Mouse (Mus musculus) right cerebral cortex, postnatal 10 days (tissue): ENCODE measurements around the gene Perp.
A peak's percentile ranks its signal among the peaks of the same experiment; 100 is the strongest.

ENCODE experiments used
- DNase-seq, 2 experiments: peaks; one replicate each; pipeline ENCODE4 v3.0.0; 2021; ENCODE audit warnings: low spot score in 2 of 2

Gene Perp

GRCm38 (mm10) chr10:18863332-18863731, 18.5 kb downstream of the Perp start:
- no peak for DNase-seq

GRCm38 (mm10) chr10:18864753-18865152, 19.9 kb downstream of the Perp start:
- no peak for DNase-seq

- no peak for DNase-seq
Observed at GRCm38 (mm10) chr10:18870990-18871389, 26.2 kb downstream of the Perp start.

- DNase-seq = no peak
Observed at GRCm38 (mm10) chr10:18876211-18876610, 31.4 kb downstream of the Perp start.

- DNase-seq = no peak
Observed at GRCm38 (mm10) chr10:18878111-18878510, 33.3 kb downstream of the Perp start.

GRCm38 (mm10) chr10:18879160-18879559, 34.3 kb downstream of the Perp start:
- no peak for DNase-seq

GRCm38 (mm10) chr10:18879690-18880089, 34.9 kb downstream of the Perp start:
- no peak for DNase-seq

GRCm38 (mm10) chr10:18882190-18882589, 37.4 kb downstream of the Perp start:
- DNase-seq = no peak

GRCm38 (mm10) chr10:18886918-18887625, 42.3 kb downstream of the Perp start:
- peak; percentile 74 to 80 for DNase-seq

- no peak for DNase-seq
Observed at GRCm38 (mm10) chr10:18888751-18889150, 43.9 kb downstream of the Perp start.

- DNase-seq = no peak
Observed at GRCm38 (mm10) chr10:18889255-18889654, 44.4 kb downstream of the Perp start.

- no peak for DNase-seq
Observed at GRCm38 (mm10) chr10:18891110-18891509, 46.3 kb downstream of the Perp start.

GRCm38 (mm10) chr10:18892102-18892501, 47.3 kb downstream of the Perp start:
- no peak for DNase-seq

GRCm38 (mm10) chr10:18894259-18895166, 49.7 kb downstream of the Perp start:
- DNase-seq = no peak

GRCm38 (mm10) chr10:18904108-18904507, 59.3 kb downstream of the Perp start:
- peak in 1 of 2 experiments; percentile 42 for DNase-seq
